Mouse (Mus musculus): ENCODE measurements around the gene Nenf.

GRCm38 (mm10) chr1:191312513-191312941, 5.5 kb downstream of the Nenf start:
- TF ChIP-seq CTCF (IDR thresholded peaks at IDR 0.05; ENCODE audit: borderline replicate concordance, insufficient read depth, low read depth, low read length) = peak; percentile 89
- TF ChIP-seq POLR2A (IDR thresholded peaks at IDR 0.05; ENCODE audit: borderline replicate concordance, insufficient read depth, low read length) = peak; percentile 54; the same call in 1 of the 2 replicates

Data from cerebellum, adult 2 months (tissue).